In genomic region chr12:33496306-33496705, GRCm38 (mm10) we compare ENCODE assay signal across 32 mouse cellular contexts.
"Had no signal": no experiment of that assay in that cellular context is flagged by ENCODE, and none has a peak within 500 bp of the region (broad histone marks: within the 10 kb centered on the region; RNA-seq: fewer than 3 reads in every experiment).

No protein-coding gene starts in this region.

- ATAC-seq: liver, embryonic 12.5 days; liver, postnatal 0 days; lung, postnatal 0 days; midbrain, embryonic 13.5 days; midbrain, embryonic 15.5 days; midbrain, embryonic 16.5 days had no signal

- H3K9me3 ChIP-seq: limb, embryonic 10.5 days; limb, embryonic 12.5 days; limb, embryonic 13.5 days; limb, embryonic 15.5 days; liver, embryonic 12.5 days; liver, embryonic 13.5 days; liver, embryonic 15.5 days; lung, embryonic 15.5 days; megakaryocyte, embryonic 14.5 days; midbrain, embryonic 10.5 days; midbrain, embryonic 12.5 days; midbrain, embryonic 13.5 days; midbrain, embryonic 15.5 days; neural tube, embryonic 12.5 days; neural tube, embryonic 13.5 days had no signal

- H3K27ac ChIP-seq: limb, embryonic 10.5 days; limb, embryonic 12.5 days; limb, embryonic 13.5 days; limb, embryonic 15.5 days; liver, embryonic 12.5 days; liver, embryonic 13.5 days; liver, embryonic 14.5 days; liver, embryonic 15.5 days; lung, embryonic 15.5 days; macrophage; midbrain, embryonic 10.5 days; midbrain, embryonic 12.5 days; midbrain, embryonic 13.5 days; midbrain, embryonic 15.5 days; neural tube, embryonic 12.5 days; neural tube, embryonic 13.5 days had no signal

- H3K4me1 ChIP-seq: limb, embryonic 10.5 days; limb, embryonic 12.5 days; limb, embryonic 13.5 days; limb, embryonic 15.5 days; liver, embryonic 12.5 days; liver, embryonic 13.5 days; liver, embryonic 15.5 days; lung, embryonic 15.5 days; megakaryocyte, embryonic 14.5 days; midbrain, embryonic 10.5 days; midbrain, embryonic 12.5 days; midbrain, embryonic 13.5 days; midbrain, embryonic 15.5 days; neural tube, embryonic 12.5 days; neural tube, embryonic 13.5 days had no signal

- H3K36me3 ChIP-seq: limb, embryonic 10.5 days; limb, embryonic 12.5 days; limb, embryonic 13.5 days; limb, embryonic 15.5 days; liver, embryonic 12.5 days; liver, embryonic 13.5 days; liver, embryonic 15.5 days; lung, embryonic 15.5 days; midbrain, embryonic 10.5 days; midbrain, embryonic 12.5 days; midbrain, embryonic 13.5 days; midbrain, embryonic 15.5 days; neural tube, embryonic 12.5 days; neural tube, embryonic 13.5 days had no signal

- H3K4me3 ChIP-seq: limb, embryonic 10.5 days; limb, embryonic 12.5 days; limb, embryonic 13.5 days; limb, embryonic 15.5 days; liver, embryonic 12.5 days; liver, embryonic 13.5 days; liver, embryonic 15.5 days; lung, embryonic 15.5 days; megakaryocyte, embryonic 14.5 days; midbrain, embryonic 10.5 days; midbrain, embryonic 12.5 days; midbrain, embryonic 13.5 days; midbrain, embryonic 15.5 days; myocyte; neural tube, embryonic 12.5 days; neural tube, embryonic 13.5 days had no signal

- DNase-seq: left cerebral cortex, postnatal 4 days; liver; liver, embryonic 13.5 days; liver, postnatal 0 days; lung, adult 18-20 months; lung, adult 2 months; lung, embryonic 14.5 days; lung, postnatal 10 days; lung, postnatal 14 days; lung, postnatal 36 days; lung, postnatal 4 days; midbrain, embryonic 14.5 days had no signal

- H3K9ac ChIP-seq: limb, embryonic 12.5 days; limb, embryonic 13.5 days; limb, embryonic 15.5 days; liver, embryonic 12.5 days; liver, embryonic 13.5 days; liver, embryonic 14.5 days; liver, embryonic 15.5 days; liver, postnatal 0 days; lung, embryonic 14.5 days; lung, embryonic 15.5 days; midbrain, embryonic 12.5 days; midbrain, embryonic 13.5 days; midbrain, embryonic 15.5 days; neural tube, embryonic 12.5 days; neural tube, embryonic 13.5 days had no signal

- H3K4me2 ChIP-seq: limb, embryonic 12.5 days; limb, embryonic 13.5 days; limb, embryonic 15.5 days; liver, embryonic 11.5 days; liver, embryonic 12.5 days; liver, embryonic 13.5 days; liver, embryonic 15.5 days; lung, embryonic 14.5 days; lung, embryonic 15.5 days; midbrain, embryonic 12.5 days; midbrain, embryonic 13.5 days; midbrain, embryonic 15.5 days; neural tube, embryonic 12.5 days; neural tube, embryonic 13.5 days had no signal

- H3K27me3 ChIP-seq: limb, embryonic 13.5 days; limb, embryonic 15.5 days; liver, embryonic 12.5 days; liver, embryonic 13.5 days; liver, embryonic 15.5 days; lung, embryonic 15.5 days; megakaryocyte, embryonic 14.5 days; midbrain, embryonic 12.5 days; midbrain, embryonic 13.5 days; midbrain, embryonic 15.5 days; neural tube, embryonic 12.5 days; neural tube, embryonic 13.5 days had no signal
